Mouse (Mus musculus) liver, embryonic 14.5 days (tissue): ENCODE data around the gene Tango6. TPM values are rescaled to one million over a fixed set of nuclear protein-coding genes. Genes with fewer than 3 reads are reported as not detected.

ENCODE experiments used
- ATAC-seq: fragments of 200-750 bp; cut with Nextera tagmentation; 2 replicates; pipeline ENCODE4 v1.8.0; 2017; ENCODE audit warnings: moderate number of reproducible peaks, mild to moderate bottlenecking, moderate library complexity; ENCODE audit not compliant: insufficient read depth
- DNase-seq, 3 experiments: peaks; one replicate each; pipeline ENCODE4 v3.0.0-alpha.2; 2012 to 2013; ENCODE audit warnings: low read depth in 3 of 3, low spot score in 3 of 3
- H3K27ac ChIP-seq: fragments of 300-500 bp; sonication (generic); 2 replicates; pipeline ENCODE4 v1.5.1; 2014; ENCODE audit warnings: moderate library complexity, mild to moderate bottlenecking, control low read depth, inconsistent platforms
- H3K27me3 ChIP-seq: fragments of 300-500 bp; sonication (generic); 2 replicates; pipeline ENCODE4 v1.6.1; 2014; ENCODE audit warnings: mild to moderate bottlenecking, low read length, moderate library complexity; ENCODE audit not compliant: control insufficient read depth, insufficient read depth
- H3K36me3 ChIP-seq: fragments of 300-500 bp; sonication (generic); replicated peaks from 2 replicates; pipeline ENCODE4 v1.6.1; 2014; ENCODE audit warnings: low read depth; ENCODE audit not compliant: control insufficient read depth, insufficient read depth
- H3K4me1 ChIP-seq, 2 experiments: fragments of 200-500 bp in 1 of 2; fragments of 300-500 bp in 1 of 2; sonication (generic) in 1 of 2; replicated peaks; 2 replicates each; pipeline ENCODE4 v1.6.1; 2012 to 2014; ENCODE audit warnings: antibody characterized with exemption in 1 of 2, inconsistent platforms in 1 of 2, low read length in 1 of 2; ENCODE audit not compliant: control insufficient read depth in 2 of 2, insufficient read depth in 2 of 2
- H3K4me2 ChIP-seq: fragments of 300-500 bp; sonication (generic); 2 replicates; pipeline ENCODE4 v1.6.1; 2014; ENCODE audit warnings: low read depth, mild to moderate bottlenecking, control low read depth, moderate library complexity
- H3K4me3 ChIP-seq, 2 experiments: fragments of 200-500 bp in 1 of 2; fragments of 300-500 bp in 1 of 2; sonication (generic) in 1 of 2; 2 replicates each; pipeline ENCODE4 v1.5.1; 2012 to 2014; ENCODE audit warnings: low read depth in 2 of 2, low read length in 2 of 2, mild to moderate bottlenecking in 2 of 2, control low read depth in 1 of 2, inconsistent platforms in 1 of 2, moderate library complexity in 1 of 2; ENCODE audit not compliant: insufficient read depth in 1 of 2
- H3K9ac ChIP-seq: fragments of 300-500 bp; sonication (generic); replicated peaks from 2 replicates; pipeline ENCODE4 v1.6.1; 2014; ENCODE audit warnings: mild to moderate bottlenecking, control low read depth, moderate library complexity
- H3K9me3 ChIP-seq: fragments of 300-500 bp; sonication (generic); 2 replicates; pipeline ENCODE4 v1.6.1; 2016; ENCODE audit warnings: low read length, mixed read lengths; ENCODE audit not compliant: control insufficient read depth
- CTCF ChIP-seq: IDR thresholded peaks from 2 replicates; pipeline ENCODE4 v1.5.1; 2016; ENCODE audit warnings: antibody characterized with exemption, low read depth, control low read depth
- EP300 ChIP-seq: IDR thresholded peaks from 2 replicates; pipeline ENCODE4 v1.6.1; 2016; ENCODE audit warnings: antibody characterized with exemption, low read depth
- WGBS: fragments of 180-500 bp; shearing (Covaris S2); extraction: QIAGEN DNeasy Blood & Tissue Kit; methylation state at CpG from one replicate; pipeline ENCODE4 v1.1.7; 2014; ENCODE audit not compliant: insufficient replicate concordance; 5-methylcytosine and 5-hydroxymethylcytosine counted together
- polyA plus RNA-seq, 2 experiments: library from polyadenylated mRNA; depleted of rRNA in 1 of 2; stranded (reverse) in 1 of 2; unstranded in 1 of 2; fragments of >200 nt; fragmentation: Nextera tagmentation in 1 of 2; extraction: Ambion mirVana in 1 of 2; gene quantifications; 2 replicates each; pipeline versions ENCODE4 v1.2.1 to v1.2.3; 2012 to 2014

The Tango6 gene
- polyA plus RNA-seq, 2 experiments = 1.7 to 2.6 TPM

- Histone ChIP-seq H3K27ac (no peak overlapping the region), H3K27me3 (no peaks in the 10 kb centered on the region), H3K4me2 (no peak overlapping the region), H3K4me3 (no peak overlapping the region), H3K4me1 (no peaks in the 10 kb centered on the region), H3K36me3 (no peaks in the 10 kb centered on the region), H3K9ac (no peak overlapping the region), H3K9me3 (no peaks in the 10 kb centered on the region)
- ATAC-seq = no peak
- TF ChIP-seq EP300 (no peak), CTCF (no peak)
- no peak for DNase-seq
- WGBS = 41% methylated on average over 16 of the region's 16 CpGs
Observed at GRCm38 (mm10) chr8:106727241-106727835, 44.5 kb downstream of the Tango6 start.

- Histone ChIP-seq H3K27ac (no peak overlapping the region), H3K36me3 (no peaks in the 10 kb centered on the region), H3K4me1 (no peaks in the 10 kb centered on the region), H3K9me3 (no peaks in the 10 kb centered on the region), H3K4me3 (no peak overlapping the region), H3K9ac (no peak overlapping the region), H3K4me2 (no peak overlapping the region), H3K27me3 (no peaks in the 10 kb centered on the region)
- DNase-seq (no peak), ATAC-seq (no peak)
- WGBS = 53% methylated on average over 1 of the region's 1 CpGs
- TF ChIP-seq CTCF (no peak), EP300 (no peak)
Observed at GRCm38 (mm10) chr8:106727889-106728288, 45.0 kb downstream of the Tango6 start.

GRCm38 (mm10) chr8:106732921-106733320, 50.1 kb downstream of the Tango6 start:
- Histone ChIP-seq H3K4me2 (no peak overlapping the region), H3K9me3 (no peaks in the 10 kb centered on the region), H3K36me3 (no peaks in the 10 kb centered on the region), H3K4me3 (no peak overlapping the region), H3K27me3 (no peaks in the 10 kb centered on the region), H3K9ac (no peak overlapping the region), H3K27ac (no peak overlapping the region), H3K4me1 (no peaks in the 10 kb centered on the region)
- no peak for TF ChIP-seq EP300
- no peak for TF ChIP-seq CTCF
- no peak for DNase-seq
- WGBS = 40% methylated on average over 5 of the region's 5 CpGs
- no peak for ATAC-seq

GRCm38 (mm10) chr8:106733703-106734102, 50.8 kb downstream of the Tango6 start:
- ATAC-seq (no peak), DNase-seq (no peak)
- Histone ChIP-seq H3K36me3 (no peaks in the 10 kb centered on the region), H3K9ac (no peak overlapping the region), H3K9me3 (no peaks in the 10 kb centered on the region), H3K27me3 (no peaks in the 10 kb centered on the region), H3K27ac (no peak overlapping the region), H3K4me3 (no peak overlapping the region), H3K4me1 (no peaks in the 10 kb centered on the region), H3K4me2 (no peak overlapping the region)
- TF ChIP-seq CTCF (no peak), EP300 (no peak)
- WGBS = 72% methylated on average over 3 of the region's 3 CpGs

- DNase-seq (no peak), ATAC-seq (no peak)
- H3K4me1 ChIP-seq = no peaks in the 10 kb centered on the region
- no peak overlapping the region for H3K9ac ChIP-seq
- H3K9me3 ChIP-seq = no peaks in the 10 kb centered on the region
- H3K27ac ChIP-seq = no peak overlapping the region
- H3K36me3 ChIP-seq = no peaks in the 10 kb centered on the region
- no peak overlapping the region for H3K4me3 ChIP-seq
- no peak overlapping the region for H3K4me2 ChIP-seq
- no peak for TF ChIP-seq EP300
- TF ChIP-seq CTCF = no peak
- no peaks in the 10 kb centered on the region for H3K27me3 ChIP-seq
Observed at GRCm38 (mm10) chr8:106734222-106734621, 51.4 kb downstream of the Tango6 start.
